Mouse (Mus musculus) adipose tissue, adult 10 weeks (tissue): ENCODE measurements around the gene Ermn. TPM values are rescaled to one million over a fixed set of nuclear protein-coding genes. Genes with fewer than 3 reads are reported as not detected.

ENCODE experiments used
- polyA plus RNA-seq: library from polyadenylated mRNA; stranded (reverse); fragments of 350-450 nt; fragmentation: Illumina TruSeq; extraction: RNeasy Lipid Tissue Mini Kit (QIAGEN cat#74804); gene quantifications from one replicate; pipeline ENCODE4 v1.2.3, GENCODE M21; 2014; ENCODE audit warnings: low read depth, low replicate concordance

The Ermn gene
- not detected for polyA plus RNA-seq

DNA sequence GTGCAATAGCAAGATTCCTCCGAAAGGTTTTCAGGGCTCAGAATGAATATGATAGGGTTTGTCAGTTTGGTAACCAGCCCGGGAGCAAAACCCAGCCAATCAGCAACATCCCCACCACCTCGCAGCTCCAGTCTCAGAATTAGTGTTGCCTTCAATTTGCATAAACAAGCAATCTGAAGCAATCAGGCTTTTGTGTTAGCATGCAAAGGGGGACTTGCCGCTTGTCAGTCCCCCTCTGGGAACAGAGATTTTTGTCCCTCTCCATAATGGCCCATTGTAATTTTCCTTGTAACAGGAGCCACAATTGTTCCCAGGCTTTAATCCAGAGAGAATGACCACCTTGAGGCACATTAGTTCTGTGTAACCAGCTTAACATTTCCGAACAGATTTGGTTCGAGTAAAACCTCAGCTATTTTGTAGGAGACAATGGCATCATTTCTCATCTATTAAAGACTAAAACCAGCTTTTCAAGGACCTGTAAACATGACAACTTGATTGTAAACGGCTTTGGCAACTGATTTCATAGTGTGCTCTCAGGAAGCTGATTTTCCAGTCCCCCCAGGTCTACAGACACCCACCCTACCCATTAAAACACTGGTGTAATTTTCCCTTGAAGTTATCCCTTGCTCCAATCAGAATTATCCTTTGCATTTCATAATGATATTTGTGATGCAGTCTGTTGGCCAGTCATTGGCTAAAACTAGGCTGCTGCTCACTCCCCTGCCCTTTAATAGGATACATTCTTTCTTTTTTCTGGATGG, at the start of gene Ermn:
Gene Ermn (minus strand): TSS at position 44 of the 761 bp plus-strand sequence.

DNA sequence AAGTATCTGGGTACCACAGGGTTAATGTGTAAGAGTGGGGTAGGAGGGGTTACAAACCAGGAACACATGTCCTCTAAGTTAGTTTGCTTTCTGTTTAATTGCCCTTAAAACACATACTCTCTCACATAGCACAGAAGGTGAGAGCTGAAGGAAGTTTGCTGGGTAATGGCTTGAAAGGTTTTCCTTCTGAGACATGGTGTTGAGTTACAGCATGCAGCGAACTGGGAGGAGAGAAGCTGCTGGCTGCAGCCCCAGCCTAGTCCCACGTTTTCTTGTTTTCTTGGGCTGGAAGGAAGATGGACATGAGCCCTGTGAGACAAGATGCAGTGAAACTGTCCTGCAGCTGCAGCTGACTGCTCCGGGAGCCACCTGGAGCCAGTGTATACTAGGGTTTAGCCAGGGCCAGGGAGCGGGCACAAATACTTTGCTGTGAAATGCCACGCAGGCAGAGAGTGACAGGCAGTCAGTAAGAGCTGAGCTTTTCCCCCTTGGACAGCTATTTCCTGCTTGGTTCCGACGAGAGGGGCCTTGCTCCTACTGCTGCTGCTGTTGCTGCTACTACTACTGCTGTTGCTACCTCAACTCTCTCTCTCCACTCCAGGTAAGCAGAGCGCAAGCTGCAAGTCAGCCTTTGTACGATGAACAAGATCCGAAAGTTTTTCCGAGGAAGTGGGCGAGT, 54.8 kb downstream of the Ermn start, which contains the start of gene Galnt5:
Gene Galnt5 (plus strand): TSS at position 133 of the 679 bp plus-strand sequence.

Other genes with a start within 250 kb of the Ermn start
- 0.15 TPM for gene Galnt5, start 55.0 kb downstream of the Ermn start, polyA plus RNA-seq
- gene Cytip, start 142.7 kb upstream of the Ermn start, polyA plus RNA-seq: 4.6 TPM